Mouse (Mus musculus) testis, adult 2 months (tissue): ENCODE measurements at regions not wholly inside any gene's neighbourhood (a gene's known extent, or its start where the extent isn't known, plus 50 kb on each side); places are given as distances from the start of the nearest gene placed in this dataset.

ENCODE experiments used
- H3K27ac ChIP-seq: fragments of 200-500 bp; 2 replicates; pipeline ENCODE4 v1.5.1; 2012; ENCODE audit warnings: low read depth, low read length; ENCODE audit not compliant: control insufficient read depth, insufficient read depth
- H3K27me3 ChIP-seq: fragments of 200-500 bp; 2 replicates; pipeline ENCODE4 v1.6.1; 2012; ENCODE audit warnings: mild to moderate bottlenecking, low read length, moderate library complexity; ENCODE audit not compliant: control insufficient read depth, insufficient read depth
- H3K36me3 ChIP-seq: fragments of 200-500 bp; 2 replicates; pipeline ENCODE4 v1.6.1; 2012; ENCODE audit warnings: mild to moderate bottlenecking, low read length; ENCODE audit not compliant: control insufficient read depth, insufficient read depth
- H3K4me1 ChIP-seq: fragments of 200-500 bp; 2 replicates; pipeline ENCODE4 v1.6.1; 2012; ENCODE audit warnings: low read length; ENCODE audit not compliant: control insufficient read depth, insufficient read depth
- H3K4me3 ChIP-seq: fragments of 200-500 bp; 2 replicates; pipeline ENCODE4 v1.5.1; 2012; ENCODE audit warnings: low read depth, mild to moderate bottlenecking, low read length, moderate library complexity, mixed read lengths; ENCODE audit not compliant: control insufficient read depth
- CTCF ChIP-seq: fragments of 200-500 bp; IDR thresholded peaks from 2 replicates; pipeline ENCODE4 v1.5.1; 2012; ENCODE audit warnings: low read depth, mild to moderate bottlenecking, inconsistent platforms, low read length, moderate library complexity; ENCODE audit not compliant: control insufficient read depth, insufficient read depth, insufficient replicate concordance
- POLR2A ChIP-seq: fragments of 200-500 bp; IDR thresholded peaks from 2 replicates; pipeline ENCODE4 v1.6.1; 2012; ENCODE audit warnings: low read depth, mild to moderate bottlenecking, inconsistent platforms, low read length, moderate library complexity; ENCODE audit not compliant: control insufficient read depth

- Histone ChIP-seq H3K4me1 (no peaks in the 10 kb centered on the region), H3K27me3 (no peaks in the 10 kb centered on the region), H3K36me3 (no peaks in the 10 kb centered on the region), H3K4me3 (no peak overlapping the region), H3K27ac (no peak overlapping the region)
- TF ChIP-seq POLR2A: no peak
- no peak for TF ChIP-seq CTCF
Observed at GRCm38 (mm10) chr7:113686527-113686926, 79.3 kb upstream of the Spon1 start.

GRCm38 (mm10) chr7:113687566-113687965, 78.2 kb upstream of the Spon1 start:
- H3K4me3 ChIP-seq: no peak overlapping the region
- no peaks in the 10 kb centered on the region for H3K36me3 ChIP-seq
- no peaks in the 10 kb centered on the region for H3K27me3 ChIP-seq
- H3K27ac ChIP-seq: no peak overlapping the region
- H3K4me1 ChIP-seq: no peaks in the 10 kb centered on the region
- no peak for TF ChIP-seq POLR2A
- no peak for TF ChIP-seq CTCF

- H3K4me3 ChIP-seq: no peak overlapping the region
- H3K27me3 ChIP-seq: no peaks in the 10 kb centered on the region
- H3K4me1 ChIP-seq: no peaks in the 10 kb centered on the region
- no peaks in the 10 kb centered on the region for H3K36me3 ChIP-seq
- no peak overlapping the region for H3K27ac ChIP-seq
- TF ChIP-seq CTCF (no peak), POLR2A (no peak)
Observed at GRCm38 (mm10) chr7:113688231-113688669, 77.5 kb upstream of the Spon1 start.

- H3K36me3 ChIP-seq: no peaks in the 10 kb centered on the region
- no peak for TF ChIP-seq CTCF
- TF ChIP-seq POLR2A: no peak
- no peaks in the 10 kb centered on the region for H3K4me1 ChIP-seq
- H3K27me3 ChIP-seq: no peaks in the 10 kb centered on the region
- H3K27ac ChIP-seq: no peak overlapping the region
- H3K4me3 ChIP-seq: no peak overlapping the region
Observed at GRCm38 (mm10) chr7:113688717-113689116, 77.1 kb upstream of the Spon1 start.

- H3K27ac ChIP-seq: no peak overlapping the region
- TF ChIP-seq CTCF: no peak
- TF ChIP-seq POLR2A: no peak
Observed at GRCm38 (mm10) chr7:113689131-113689530, 76.7 kb upstream of the Spon1 start.

GRCm38 (mm10) chr7:113691756-113692155, 74.0 kb upstream of the Spon1 start:
- H3K4me1 ChIP-seq: no peaks in the 10 kb centered on the region
- TF ChIP-seq POLR2A (no peak), CTCF (no peak)
- H3K27me3 ChIP-seq: no peaks in the 10 kb centered on the region
- no peak overlapping the region for H3K27ac ChIP-seq
- H3K4me3 ChIP-seq: no peak overlapping the region
- H3K36me3 ChIP-seq: no peaks in the 10 kb centered on the region

More at GRCm38 (mm10) chr7:113689131-113689530, 76.7 kb upstream of the Spon1 start:
- no peaks in the 10 kb centered on the region for H3K4me1 ChIP-seq
- H3K36me3 ChIP-seq: no peaks in the 10 kb centered on the region
- H3K27me3 ChIP-seq: no peaks in the 10 kb centered on the region
- no peak overlapping the region for H3K4me3 ChIP-seq

- Histone ChIP-seq H3K36me3 (no peaks in the 10 kb centered on the region), H3K4me1 (no peaks in the 10 kb centered on the region), H3K4me3 (no peak overlapping the region), H3K27me3 (no peaks in the 10 kb centered on the region), H3K27ac (no peak overlapping the region)
- TF ChIP-seq CTCF: no peak
- TF ChIP-seq POLR2A: no peak
Observed at GRCm38 (mm10) chr7:113693526-113693925, 72.3 kb upstream of the Spon1 start.

GRCm38 (mm10) chr7:113694466-113694865, 71.3 kb upstream of the Spon1 start:
- H3K4me3 ChIP-seq: no peak overlapping the region
- no peaks in the 10 kb centered on the region for H3K27me3 ChIP-seq
- H3K27ac ChIP-seq: no peak overlapping the region
- no peaks in the 10 kb centered on the region for H3K4me1 ChIP-seq
- H3K36me3 ChIP-seq: no peaks in the 10 kb centered on the region
- TF ChIP-seq POLR2A (no peak), CTCF (no peak)
